Comparison of ENCODE assay signal across 8 mouse cellular contexts in genomic region chr2:122348531-122349131, GRCm38 (mm10). TPM values are rescaled to one million over a fixed set of nuclear protein-coding genes. Genes with fewer than 3 reads are reported as not detected.
DNase-seq lines count a peak whose midpoint lies in the region; ATAC-seq and TF ChIP-seq lines count a peak whose summit lies in the region.

No protein-coding gene starts in this region.

- H3K4me2 ChIP-seq in hindbrain, embryonic 16.5 days (ENCODE audit: low read length): peak overlapping the region; percentile 64

- H3K36me3 ChIP-seq in hindbrain, embryonic 16.5 days (ENCODE audit: control insufficient read depth, insufficient read depth, low read length): no peaks in the 10 kb centered on the region; the same call in 1 of the 2 replicates
- no peaks in the 10 kb centered on the region for H3K36me3 ChIP-seq in macrophage (ENCODE audit: inconsistent target)

- intact Hi-C loops in left cerebral cortex, adult 2 months (cut with DNase I): loop anchor here (1.0 to 2.0 kb wide), 3 partner anchors 20 to 282 kb away; partner anchors contain the start of gene Shf

- peak; percentile 79 for DNase-seq in T-cell, adult 2 months (ENCODE audit: low spot score)
- DNase-seq in cerebellum, postnatal 36 days: peak; percentile 91
- DNase-seq in gastrocnemius, adult 18-20 months (ENCODE audit: low spot score): peak; percentile 88
- DNase-seq in left cerebral cortex, adult 2 months (ENCODE audit: extremely low spot score in 1 of 2, low spot score in 2 of 2): peak; percentile 87 to 91
- DNase-seq in retina, postnatal 7 days (ENCODE audit: low read depth, low spot score): peak; percentile 83
- peak; percentile 82 to 90 for DNase-seq in urinary bladder, adult 18-20 months (ENCODE audit: low spot score in 2 of 2)

- H3K4me1 ChIP-seq in hindbrain, embryonic 16.5 days (ENCODE audit: control insufficient read depth, insufficient read depth, low read depth, low read length): peaks cover 41% of the 10 kb centered on the region

- H3K4me3 ChIP-seq in hindbrain, embryonic 16.5 days (ENCODE audit: low read length): peak overlapping the region; percentile 53
- peak overlapping the region; percentile 90 for H3K4me3 ChIP-seq in left cerebral cortex, adult 2 months
- H3K4me3 ChIP-seq in macrophage (ENCODE audit: inconsistent target): peak overlapping the region; percentile 14; the same call in 1 of the 2 replicates

- under 1% methylated on average over 48 of the region's 63 CpGs for WGBS in hindbrain, embryonic 16.5 days
- WGBS in macrophage (ENCODE audit: missing documents): 3% methylated on average over 60 of the region's 63 CpGs

- H3K79me2 ChIP-seq in macrophage (ENCODE audit: inconsistent target): no peaks in the 10 kb centered on the region

- H3K27ac ChIP-seq in hindbrain, embryonic 16.5 days (ENCODE audit: low read depth, low read length): peak overlapping the region; percentile 96
- H3K27ac ChIP-seq in left cerebral cortex, adult 2 months: peak overlapping the region; percentile 97
- no peak overlapping the region for H3K27ac ChIP-seq in macrophage

- peak; percentile 80 for ATAC-seq in hindbrain, embryonic 16.5 days

- TF ChIP-seq CTCF in left cerebral cortex, adult 2 months (IDR thresholded peaks at IDR 0.05): peak; percentile 85

- no peaks in the 10 kb centered on the region for H3K9me3 ChIP-seq in hindbrain, embryonic 16.5 days (ENCODE audit: control insufficient read depth, low read length)

- peak overlapping the region; percentile 83 for H3K9ac ChIP-seq in hindbrain, embryonic 16.5 days (ENCODE audit: low read depth, low read length)

- H3K27me3 ChIP-seq in hindbrain, embryonic 16.5 days (replicated peaks; ENCODE audit: control insufficient read depth, insufficient read depth, low read length): no peaks in the 10 kb centered on the region; the same call in 1 of the 2 replicates

RNA-seq across cellular contexts. Expression of gene Shf, which starts 20.3 kb away (rescaled TPM):
- total RNA-seq in gastrocnemius, adult 18-20 months (2021): 1 to 10 TPM; 1.7 to 1.9 TPM
- 11.7 and 11.8 TPM in 2 replicates for polyA plus RNA-seq in hindbrain, embryonic 16.5 days (2015; fragmentation: Nextera tagmentation; extraction: Ambion mirVana)
- 10 to 100 TPM; 70.3 to 78.4 TPM for total RNA-seq in left cerebral cortex, adult 2 months (2021)
- total RNA-seq in macrophage (2018; cell fraction: chromatin; rRNA removed): 1 to 10 TPM in 15 of 26 experiments, under 1 TPM in 4, not detected in 7; 0.49 to 5.3 (median 2.4) TPM
- 1 to 10 TPM; 1.1 to 2.9 (median 1.4) TPM for total RNA-seq in macrophage (2018; cell fraction: cytosol; rRNA removed)
- 1 to 10 TPM in 17 of 26 experiments, under 1 TPM in 8, not detected in 1; 0.42 to 8.5 (median 1.7) TPM for total RNA-seq in macrophage (2018; cell fraction: nucleus; rRNA removed)
- polyA plus RNA-seq in macrophage (2018): 0.98 to 1.2 TPM (median 1.1 TPM) in 3 replicates

RNA-seq across cellular contexts. Expression of gene Duox1, which starts 33.2 kb away (rescaled TPM):
- total RNA-seq in gastrocnemius, adult 18-20 months (2021): under 1 TPM; 0.50 to 0.83 TPM
- 0.09 and 0.15 TPM in 2 replicates for polyA plus RNA-seq in hindbrain, embryonic 16.5 days (2015; fragmentation: Nextera tagmentation; extraction: Ambion mirVana)
- not detected for total RNA-seq in left cerebral cortex, adult 2 months (2021)
- total RNA-seq in macrophage (2018; cell fraction: chromatin; rRNA removed): not detected
- total RNA-seq in macrophage (2018; cell fraction: cytosol; rRNA removed): not detected
- not detected for total RNA-seq in macrophage (2018; cell fraction: nucleus; rRNA removed)
- polyA plus RNA-seq in macrophage (2018): not detected in 3 replicates

RNA-seq across cellular contexts. Expression of gene Duoxa1, which starts 35.1 kb away (rescaled TPM):
- total RNA-seq in gastrocnemius, adult 18-20 months (2021): 1 to 10 TPM in 1 of 2 experiments, under 1 TPM in 1; 0.25 to 1.2 TPM
- 0.26 and 0.27 TPM in 2 replicates for polyA plus RNA-seq in hindbrain, embryonic 16.5 days (2015; fragmentation: Nextera tagmentation; extraction: Ambion mirVana)
- not detected for total RNA-seq in left cerebral cortex, adult 2 months (2021)
- total RNA-seq in macrophage (2018; cell fraction: chromatin; rRNA removed): not detected
- total RNA-seq in macrophage (2018; cell fraction: cytosol; rRNA removed): not detected
- not detected for total RNA-seq in macrophage (2018; cell fraction: nucleus; rRNA removed)
- not detected in 3 replicates for polyA plus RNA-seq in macrophage (2018)

RNA-seq across cellular contexts. Expression of gene Duoxa2, which starts 49.9 kb away (rescaled TPM):
- not detected for total RNA-seq in gastrocnemius, adult 18-20 months (2021)
- polyA plus RNA-seq in hindbrain, embryonic 16.5 days (2015; fragmentation: Nextera tagmentation; extraction: Ambion mirVana): 0.19 and 0.36 TPM in 2 replicates
- total RNA-seq in left cerebral cortex, adult 2 months (2021): not detected
- total RNA-seq in macrophage (2018; cell fraction: chromatin; rRNA removed): not detected
- total RNA-seq in macrophage (2018; cell fraction: cytosol; rRNA removed): not detected
- total RNA-seq in macrophage (2018; cell fraction: nucleus; rRNA removed): not detected
- polyA plus RNA-seq in macrophage (2018): not detected in 3 replicates

RNA-seq across cellular contexts. Expression of gene Duox2, which starts 50.4 kb away (rescaled TPM):
- total RNA-seq in gastrocnemius, adult 18-20 months (2021): under 1 TPM; 0.07 to 0.09 TPM
- 0.03 TPM in 1 of 2 replicates, not detected in the other for polyA plus RNA-seq in hindbrain, embryonic 16.5 days (2015; fragmentation: Nextera tagmentation; extraction: Ambion mirVana)
- not detected for total RNA-seq in left cerebral cortex, adult 2 months (2021)
- not detected for total RNA-seq in macrophage (2018; cell fraction: chromatin; rRNA removed)
- not detected for total RNA-seq in macrophage (2018; cell fraction: cytosol; rRNA removed)
- total RNA-seq in macrophage (2018; cell fraction: nucleus; rRNA removed): not detected
- polyA plus RNA-seq in macrophage (2018): not detected in 3 replicates

Comparison
In these comparisons a context has a peak if more than half of its experiments do, and no peak if none do; other contexts are left out.
1. H3K4me3 ChIP-seq: peak in every context shown above with its lines; median percentile 90 in left cerebral cortex, adult 2 months; 53 in hindbrain, embryonic 16.5 days; 14 in macrophage.
2. RNA of gene Shf, which starts 20.3 kb away (total RNA-seq): 70.3 to 78.4 TPM in left cerebral cortex, adult 2 months; 1.7 to 1.9 TPM in gastrocnemius, adult 18-20 months; every median in the first group is over 10 times any median in the second.
3. Peak in every context shown above with its lines, with median percentiles within 50 percentile points of each other: DNase-seq.